In the genomic region with DNA sequence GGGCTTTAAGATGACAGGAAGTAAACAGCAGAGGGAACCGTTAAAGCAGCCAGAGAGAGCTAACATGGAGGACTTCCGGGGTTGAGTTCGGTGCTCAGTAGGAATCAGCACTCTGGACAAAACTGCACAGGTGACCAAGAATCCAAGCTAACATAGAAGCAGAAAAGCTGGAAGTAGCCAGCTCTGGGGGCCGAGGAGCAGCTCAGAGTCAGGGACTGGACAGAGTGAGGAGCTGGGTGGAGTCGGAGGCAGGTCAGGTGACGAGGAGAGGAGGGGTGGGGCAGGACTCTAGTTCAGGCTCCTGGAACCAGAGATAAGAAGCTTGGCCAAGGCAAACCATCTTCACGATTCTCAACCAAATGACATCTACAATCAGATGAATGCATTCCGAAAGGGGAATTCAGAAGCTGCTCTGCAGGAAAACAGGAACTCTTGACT, we compare ENCODE assay signal across 7 mouse cellular contexts. TPM values are rescaled to one million over a fixed set of nuclear protein-coding genes. Genes with fewer than 3 reads are reported as not detected.
DNase-seq lines count a peak whose midpoint lies in the region; ATAC-seq and TF ChIP-seq lines count a peak whose summit lies in the region.

No protein-coding gene starts in this region.

- TF ChIP-seq POLR2A in cerebellum, adult 2 months (IDR thresholded peaks at IDR 0.05; ENCODE audit: borderline replicate concordance, insufficient read depth, low read length), result no peak

- WGBS in embryonic facial prominence, embryonic 13.5 days, result 22% methylated on average over 8 of the region's 8 CpGs
- WGBS in limb, embryonic 15.5 days, result 29% methylated on average over 8 of the region's 8 CpGs
- WGBS in neural tube, embryonic 12.5 days, result 30% methylated on average over 8 of the region's 8 CpGs
- 44% methylated on average over 8 of the region's 8 CpGs for WGBS in cerebellum, adult 2 months

- peak overlapping the region; percentile 41 for H3K4me2 ChIP-seq in embryonic facial prominence, embryonic 13.5 days
- H3K4me2 ChIP-seq in limb, embryonic 15.5 days, result peak overlapping the region; percentile 27
- peak overlapping the region; percentile 41 for H3K4me2 ChIP-seq in neural tube, embryonic 12.5 days (replicated peaks)

- H3K4me3 ChIP-seq in embryonic facial prominence, embryonic 13.5 days, result 0 out of 2 replicates have a peak overlapping the region, but pooled peaks have one; percentile 16
- peak overlapping the region; percentile 19 for H3K4me3 ChIP-seq in limb, embryonic 15.5 days
- no peak overlapping the region for H3K4me3 ChIP-seq in neural tube, embryonic 12.5 days
- H3K4me3 ChIP-seq in cerebellum, adult 2 months (replicated peaks; ENCODE audit: insufficient read depth, low read depth, low read length), result no peak overlapping the region

- TF ChIP-seq CTCF in cerebellum, adult 2 months (IDR thresholded peaks at IDR 0.05; ENCODE audit: borderline replicate concordance, insufficient read depth, low read depth, low read length), result no peak

- H3K4me1 ChIP-seq in embryonic facial prominence, embryonic 13.5 days, result peaks cover 5% of the 10 kb centered on the region; the same call in 1 of the 2 replicates
- H3K4me1 ChIP-seq in limb, embryonic 15.5 days, result no peaks in the 10 kb centered on the region
- H3K4me1 ChIP-seq in neural tube, embryonic 12.5 days, result no peaks in the 10 kb centered on the region
- no peaks in the 10 kb centered on the region for H3K4me1 ChIP-seq in cerebellum, adult 2 months (ENCODE audit: control insufficient read depth, insufficient read depth, low read length)

- no peak overlapping the region for H3K9ac ChIP-seq in embryonic facial prominence, embryonic 13.5 days
- H3K9ac ChIP-seq in limb, embryonic 15.5 days, result no peak overlapping the region
- no peak overlapping the region for H3K9ac ChIP-seq in neural tube, embryonic 12.5 days

- intact Hi-C loops in left cerebral cortex, postnatal 10 days (cut with DNase I), result no loop called here

- no peaks in the 10 kb centered on the region for H3K9me3 ChIP-seq in embryonic facial prominence, embryonic 13.5 days
- no peaks in the 10 kb centered on the region for H3K9me3 ChIP-seq in limb, embryonic 15.5 days
- no peaks in the 10 kb centered on the region for H3K9me3 ChIP-seq in neural tube, embryonic 12.5 days

- peak; percentile 65 for DNase-seq in 416B (ENCODE audit: low read depth)
- DNase-seq in B cell, adult 2 months, result peak; percentile 51 to 52
- DNase-seq in left cerebral cortex, postnatal 10 days (ENCODE audit: extremely low spot score in 1 of 2, low spot score in 2 of 2), result no peak
- no peak for DNase-seq in cerebellum, adult 2 months

- no peaks in the 10 kb centered on the region for H3K36me3 ChIP-seq in embryonic facial prominence, embryonic 13.5 days
- no peaks in the 10 kb centered on the region for H3K36me3 ChIP-seq in limb, embryonic 15.5 days
- H3K36me3 ChIP-seq in neural tube, embryonic 12.5 days, result no peaks in the 10 kb centered on the region

- H3K27ac ChIP-seq in embryonic facial prominence, embryonic 13.5 days, result no peak overlapping the region
- H3K27ac ChIP-seq in limb, embryonic 15.5 days, result no peak overlapping the region
- no peak overlapping the region for H3K27ac ChIP-seq in neural tube, embryonic 12.5 days
- H3K27ac ChIP-seq in cerebellum, adult 2 months (ENCODE audit: insufficient read depth, low read length), result no peak overlapping the region

- no peaks in the 10 kb centered on the region for H3K27me3 ChIP-seq in embryonic facial prominence, embryonic 13.5 days
- H3K27me3 ChIP-seq in limb, embryonic 15.5 days, result no peaks in the 10 kb centered on the region
- H3K27me3 ChIP-seq in neural tube, embryonic 12.5 days (replicated peaks), result no peaks in the 10 kb centered on the region
- H3K27me3 ChIP-seq in cerebellum, adult 2 months (ENCODE audit: control insufficient read depth, insufficient read depth, low read length), result no peaks in the 10 kb centered on the region

- no peak for ATAC-seq in embryonic facial prominence, embryonic 13.5 days (ENCODE audit: insufficient number of reproducible peaks, insufficient read depth, low FRiP score, low TSS enrichment, low read depth)
- ATAC-seq in limb, embryonic 15.5 days (ENCODE audit: insufficient number of reproducible peaks, low FRiP score, low TSS enrichment, low read depth), result no peak
- no peak for ATAC-seq in neural tube, embryonic 12.5 days (ENCODE audit: low FRiP score, low read depth)

RNA-seq across cellular contexts. Expression of a gene that starts 11.2 kb away (rescaled TPM):
- polyA plus RNA-seq in embryonic facial prominence, embryonic 13.5 days (2015; fragmentation: Nextera tagmentation; extraction: Ambion mirVana), result 0.80 and 1.00 TPM in 2 replicates
- polyA plus RNA-seq in limb, embryonic 15.5 days (2015; fragmentation: Nextera tagmentation; extraction: Ambion mirVana), result 1.6 and 2.7 TPM in 2 replicates
- polyA plus RNA-seq in neural tube, embryonic 12.5 days (2016; fragmentation: Nextera tagmentation; extraction: Ambion mirVana), result 0.65 and 0.82 TPM in 2 replicates
- 1 to 10 TPM; 7.3 to 7.7 TPM for total RNA-seq in left cerebral cortex, postnatal 10 days (2021)
- polyA plus RNA-seq in cerebellum, adult 2 months (2012; rRNA removed), result 14.7 and 20.3 TPM in 2 replicates

RNA-seq across cellular contexts. Expression of a gene that starts 27.7 kb away (rescaled TPM):
- 63.6 and 66.4 TPM in 2 replicates for polyA plus RNA-seq in embryonic facial prominence, embryonic 13.5 days (2015; fragmentation: Nextera tagmentation; extraction: Ambion mirVana)
- polyA plus RNA-seq in limb, embryonic 15.5 days (2015; fragmentation: Nextera tagmentation; extraction: Ambion mirVana), result 44.1 and 46.1 TPM in 2 replicates
- polyA plus RNA-seq in neural tube, embryonic 12.5 days (2016; fragmentation: Nextera tagmentation; extraction: Ambion mirVana), result 54.3 and 55.5 TPM in 2 replicates
- 10 to 100 TPM; 14.0 to 16.8 TPM for total RNA-seq in left cerebral cortex, postnatal 10 days (2021)
- 30.0 and 30.8 TPM in 2 replicates for polyA plus RNA-seq in cerebellum, adult 2 months (2012; rRNA removed)

Comparison
In these comparisons a context has a peak if more than half of its experiments do, and no peak if none do; other contexts are left out.
1. DNase-seq: peak in 416B (single experiment) and B cell, adult 2 months (2 of 2); none in left cerebral cortex, postnatal 10 days (0 of 2) and cerebellum, adult 2 months (0 of 2).
2. H3K4me3 ChIP-seq: peak in embryonic facial prominence, embryonic 13.5 days (single experiment) and limb, embryonic 15.5 days (single experiment); none in neural tube, embryonic 12.5 days (single experiment) and cerebellum, adult 2 months (single experiment).
3. Peak in every context shown above with its lines, with median percentiles within 50 percentile points of each other: H3K4me2 ChIP-seq.